Mouse (Mus musculus) lung, postnatal 10 days (tissue): ENCODE measurements around the gene Pgk1.

Experiments used
- DNase-seq: peaks from one replicate; pipeline ENCODE4 v3.0.0; 2021

The Pgk1 gene

GRCm38 (mm10) chrX:106219171-106220032, 32.5 kb downstream of the Pgk1 start:
- DNase-seq: peak; percentile 84

GRCm38 (mm10) chrX:106221058-106221457, 34.2 kb downstream of the Pgk1 start, which contains the start of gene Taf9b:
Gene Taf9b, minus strand, starts transcription at chrX:106221158.
- DNase-seq: no peak
